Mouse (Mus musculus) kidney, adult 18-20 months (tissue): ENCODE results near the gene Cacna1f.

ENCODE experiments used
- DNase-seq: peaks from one replicate; pipeline ENCODE4 v3.0.0; 2021

The Cacna1f gene

GRCm38 (mm10) chrX:7635101-7635500, 28.2 kb downstream of the Cacna1f start:
- DNase-seq = no peak

DNA sequence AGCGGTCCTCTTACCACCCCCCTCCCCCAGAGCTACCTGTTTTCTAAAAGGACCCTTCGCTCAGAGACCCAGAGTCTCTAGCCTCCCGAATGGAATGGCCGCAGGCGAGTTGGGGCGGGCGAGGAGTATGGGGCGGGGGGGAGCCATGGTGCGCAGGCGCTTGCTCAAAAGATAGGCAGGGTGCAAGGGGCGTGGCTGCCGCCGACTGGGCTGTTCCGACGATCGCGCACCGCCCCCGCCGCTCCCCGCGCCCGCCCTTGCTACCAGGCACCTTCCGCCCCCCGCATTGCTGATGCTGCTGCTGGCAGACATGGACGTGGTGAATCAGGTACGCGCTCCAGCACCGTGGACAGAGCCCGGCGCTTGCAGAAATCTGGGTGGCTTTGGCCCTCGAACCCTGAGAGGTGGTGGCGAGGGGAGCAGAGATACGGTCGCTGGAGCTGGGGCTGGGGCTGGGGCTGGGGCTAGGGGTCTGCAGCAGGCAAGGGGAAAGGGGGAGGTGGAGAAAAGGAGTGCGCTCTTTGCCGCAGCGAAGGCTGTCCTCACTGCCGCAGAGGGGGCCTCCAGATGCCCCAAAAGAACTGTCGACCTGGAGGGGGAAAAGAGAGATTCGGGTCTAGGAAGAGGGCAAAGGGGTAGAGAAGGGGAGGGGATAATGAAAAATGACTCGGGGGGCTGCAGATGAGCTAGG, 31.7 kb downstream of the Cacna1f start, which contains the start of gene Syp:
TSS of gene Syp (plus strand) at position 71 of the 691 bp plus-strand sequence.
- peak; percentile 75 for DNase-seq

DNA sequence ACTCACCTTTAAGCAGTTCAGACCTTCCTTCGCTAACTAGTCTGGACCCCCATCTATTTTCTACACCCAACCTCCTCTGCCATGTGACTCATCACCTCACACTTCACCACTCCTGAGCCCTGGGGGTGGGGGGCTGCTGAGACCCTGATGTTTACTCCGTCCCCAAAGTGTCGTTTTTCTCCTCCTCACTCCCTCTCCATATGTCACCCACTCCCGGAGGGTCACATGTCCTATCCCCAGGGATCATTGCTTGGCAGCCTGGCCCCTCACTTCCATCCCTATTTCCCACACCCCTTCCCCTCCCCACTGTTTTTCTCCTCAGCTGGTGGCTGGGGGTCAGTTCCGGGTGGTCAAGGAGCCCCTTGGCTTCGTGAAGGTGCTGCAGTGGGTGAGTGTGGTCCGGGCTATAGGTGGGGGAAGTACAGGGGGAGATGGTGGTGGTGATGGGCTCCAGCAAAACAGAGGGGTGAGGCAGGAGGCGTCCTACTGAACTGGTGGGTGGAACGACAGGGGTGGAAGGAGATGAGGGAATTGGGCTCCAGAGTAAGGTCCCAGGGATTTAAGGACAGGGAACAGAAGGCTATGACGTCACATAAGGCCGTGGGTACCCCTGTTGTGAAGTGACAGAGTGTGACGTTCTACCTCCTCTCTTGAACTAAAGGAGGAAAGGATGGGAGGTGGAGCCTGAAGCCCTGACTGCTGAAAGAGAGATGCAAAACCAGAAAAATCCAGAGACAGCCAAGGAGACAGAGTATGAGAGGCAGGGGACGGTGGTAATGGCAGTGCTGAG, 32.8 kb downstream of the Cacna1f start:
- DNase-seq = no peak

DNA sequence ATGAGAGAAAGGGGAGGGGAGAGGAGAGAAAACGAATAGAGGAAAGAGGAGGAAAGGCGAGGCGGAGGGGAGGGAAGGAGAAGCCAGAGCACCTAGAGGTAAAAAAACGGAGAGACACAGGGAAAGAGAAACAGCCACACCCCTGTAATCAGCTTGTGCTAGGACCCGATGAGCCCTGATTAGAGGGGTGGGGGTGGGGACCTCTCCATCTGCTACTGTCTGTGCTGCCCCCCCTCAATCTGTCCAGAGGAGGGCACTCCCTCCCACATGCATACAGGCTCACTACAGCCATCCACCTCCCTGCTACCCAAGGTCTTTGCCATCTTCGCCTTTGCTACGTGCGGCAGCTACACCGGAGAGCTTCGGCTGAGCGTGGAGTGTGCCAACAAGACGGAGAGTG, 33.9 kb downstream of the Cacna1f start:
- no peak for DNase-seq

- peak; percentile 86 for DNase-seq
Observed at GRCm38 (mm10) chrX:7645349-7645748, 38.5 kb downstream of the Cacna1f start.

- peak; percentile 87 for DNase-seq
Observed at GRCm38 (mm10) chrX:7648671-7649304, 41.9 kb downstream of the Cacna1f start.

GRCm38 (mm10) chrX:7657221-7657639, 50.3 kb downstream of the Cacna1f start, which contains the start of gene Prickle3:
Gene Prickle3 (plus strand): TSS chrX:7657260.
- peak; percentile 68 for DNase-seq

- DNase-seq = peak; percentile 73
Observed at GRCm38 (mm10) chrX:7658031-7658784, 51.3 kb downstream of the Cacna1f start.

GRCm38 (mm10) chrX:7658785-7659589, 52.1 kb downstream of the Cacna1f start:
- peak; percentile 27 for DNase-seq

GRCm38 (mm10) chrX:7661086-7661485, 54.2 kb downstream of the Cacna1f start:
- DNase-seq = no peak

- DNase-seq = no peak
Observed at GRCm38 (mm10) chrX:7662936-7663335, 56.1 kb downstream of the Cacna1f start.

- no peak for DNase-seq
Observed at GRCm38 (mm10) chrX:7664791-7665190, 57.9 kb downstream of the Cacna1f start.

GRCm38 (mm10) chrX:7665739-7666502, 59.0 kb downstream of the Cacna1f start:
- DNase-seq = no peak

- peak; percentile 70 for DNase-seq
Observed at GRCm38 (mm10) chrX:7670390-7670881, 63.6 kb downstream of the Cacna1f start.

DNA sequence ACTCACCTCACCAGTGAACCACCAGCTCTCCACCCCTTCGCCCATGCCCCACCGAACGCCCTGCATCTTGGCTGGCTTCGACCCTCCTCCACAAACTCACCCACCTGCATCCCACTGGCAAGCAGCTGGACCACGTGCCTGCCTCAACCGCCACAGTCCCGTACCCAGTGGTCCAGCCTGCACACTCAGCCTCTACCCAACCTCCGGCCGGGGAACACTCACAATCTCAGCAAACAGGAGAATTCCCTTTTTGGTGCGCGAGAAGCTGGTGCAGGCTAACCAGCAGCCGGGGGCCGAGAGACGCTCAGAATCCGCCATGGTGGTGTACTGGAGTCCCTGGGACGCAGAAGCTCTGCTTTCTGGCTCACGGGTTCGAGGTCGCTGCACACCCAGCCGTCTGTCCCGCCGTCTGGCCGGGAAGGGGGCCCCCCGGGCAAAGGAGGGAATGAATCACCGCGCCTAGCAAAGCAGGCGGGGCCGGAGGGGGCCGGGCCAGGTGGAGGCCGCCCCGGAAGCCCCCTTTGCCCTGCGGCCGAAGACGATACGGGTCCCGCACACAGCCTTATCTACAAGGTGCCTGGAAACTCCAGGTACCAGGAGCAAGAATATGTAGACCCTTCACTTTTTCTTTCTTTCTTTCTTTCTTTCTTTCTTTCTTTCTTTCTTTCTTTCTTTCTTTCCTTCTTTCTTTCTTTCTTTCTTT, 64.2 kb downstream of the Cacna1f start, which contains the start of gene Plp2:
TSS of gene Plp2 (minus strand) at position 470 of the 703 bp plus-strand sequence.
- DNase-seq = peak; percentile 42

DNA sequence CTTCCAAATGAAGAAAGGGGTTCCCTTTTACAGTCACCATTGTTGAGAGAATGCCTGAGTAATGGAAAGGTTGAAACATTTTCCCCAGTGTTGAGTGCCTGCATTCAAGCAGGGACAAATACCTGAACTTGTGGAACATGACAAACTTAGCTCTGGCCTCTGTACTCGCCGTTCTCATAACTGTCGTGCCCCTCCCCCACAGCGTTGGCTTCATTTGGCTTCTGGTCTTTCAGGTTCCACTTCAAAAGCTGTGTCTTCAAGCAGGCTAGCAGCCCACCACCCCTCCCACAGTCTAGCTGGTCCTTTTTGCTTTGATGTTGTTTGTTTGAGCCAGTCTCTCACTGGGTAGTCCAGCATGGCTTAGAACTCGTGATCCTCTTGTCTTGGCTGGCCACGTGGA, 65.9 kb downstream of the Cacna1f start:
- DNase-seq = no peak

GRCm38 (mm10) chrX:7673578-7674281, 66.8 kb downstream of the Cacna1f start:
- no peak for DNase-seq

GRCm38 (mm10) chrX:7674284-7675000, 67.6 kb downstream of the Cacna1f start:
- DNase-seq = peak; percentile 21

DNA sequence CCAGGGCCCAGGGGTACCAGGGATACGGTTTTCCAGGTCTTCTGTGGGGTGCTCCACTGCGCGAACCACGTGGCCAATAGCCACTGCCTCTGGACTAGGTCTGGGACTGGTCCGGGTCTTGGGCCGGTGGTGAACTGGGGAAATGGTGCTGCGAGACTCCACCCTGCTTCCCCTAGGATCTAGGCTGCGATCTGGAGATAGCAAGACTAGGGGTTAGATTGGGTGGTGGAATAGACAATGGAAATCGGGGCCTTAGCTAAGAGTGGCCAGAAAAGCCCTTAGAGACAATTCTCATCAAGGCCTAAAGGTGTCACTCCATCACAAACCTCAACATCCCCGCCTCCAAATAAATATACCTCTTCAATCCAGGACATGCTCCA, 68.1 kb downstream of the Cacna1f start:
- no peak for DNase-seq
